Mouse (Mus musculus): ENCODE results near the gene Mien1. TPM values are rescaled to one million over a fixed set of nuclear protein-coding genes. Genes with fewer than 3 reads are reported as not detected.

Gene Mien1
- polyA plus RNA-seq, 1 experiment, result 37.1 TPM

DNA sequence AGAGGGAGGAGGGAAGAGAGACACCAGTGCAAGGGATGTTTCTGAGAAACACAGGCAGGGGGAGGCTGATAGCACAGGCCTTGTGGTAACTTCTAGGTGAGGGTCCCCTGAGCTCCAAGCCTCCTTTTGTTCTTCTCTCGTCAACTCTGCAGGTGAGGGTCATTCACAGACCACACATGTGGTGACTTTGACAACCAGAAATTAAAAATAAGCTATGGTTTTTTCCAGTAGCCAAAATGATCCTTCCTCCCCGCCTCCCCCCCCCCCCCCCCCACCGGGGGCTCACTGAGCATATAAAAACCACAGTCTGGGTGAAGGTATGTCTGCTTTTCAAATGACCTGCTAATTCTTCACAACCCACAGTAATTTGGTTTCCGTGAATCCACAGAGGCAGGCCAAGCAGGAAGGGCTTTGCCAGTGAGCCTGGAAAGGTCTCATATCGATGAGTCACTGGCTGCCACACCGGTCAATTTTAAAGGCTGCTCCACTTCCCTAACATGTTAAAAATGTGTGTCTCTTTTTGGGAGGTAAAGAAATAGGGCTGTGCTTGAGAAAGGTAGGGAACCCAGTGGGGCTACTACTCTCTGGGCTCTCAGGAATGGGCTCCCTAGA, 22.4 kb upstream of the Mien1 start:
- DNase-seq (ENCODE audit: low read depth in 1 of 2, low spot score in 2 of 2), result no peak
- peak overlapping the region; percentile 86 for H3K27ac ChIP-seq (ENCODE audit: insufficient read depth, low read length)
- no peaks in the 10 kb centered on the region for H3K27me3 ChIP-seq (ENCODE audit: control insufficient read depth, insufficient read depth, low read length)
- H3K36me3 ChIP-seq (ENCODE audit: control insufficient read depth, insufficient read depth, low read length), result peaks cover 7% of the 10 kb centered on the region
- no peak overlapping the region for H3K4me3 ChIP-seq (ENCODE audit: extremely low read depth, insufficient read depth, insufficient read length)
- TF ChIP-seq POLR2A (IDR thresholded peaks at IDR 0.05; ENCODE audit: low read depth, low read length) (no peak), CTCF (IDR thresholded peaks at IDR 0.05; ENCODE audit: extremely low read depth, insufficient read depth, insufficient read length, insufficient replicate concordance) (no peak)
- H3K4me1 ChIP-seq (ENCODE audit: control insufficient read depth, insufficient read depth, insufficient read length), result peaks cover 60% of the 10 kb centered on the region
- WGBS, result 7% methylated on average over 6 of the region's 6 CpGs

DNA sequence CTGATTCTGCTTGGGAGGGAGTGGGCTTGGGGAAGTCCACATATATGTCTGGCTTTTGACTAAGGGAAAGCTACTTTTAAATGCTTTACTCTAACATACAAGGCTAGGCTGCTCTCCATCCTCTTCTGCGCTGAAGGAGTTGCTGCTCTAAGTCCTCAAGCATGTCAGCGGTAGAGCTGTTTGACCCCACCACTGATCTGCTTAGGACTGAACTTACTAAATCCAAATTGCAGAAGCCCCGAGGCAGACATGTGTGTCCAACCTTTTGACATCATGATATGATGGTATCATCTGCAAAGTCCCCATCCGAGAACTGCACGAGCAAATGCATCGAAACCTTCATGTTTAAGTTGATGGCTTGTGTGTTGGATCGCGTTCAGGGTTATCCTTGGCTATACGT, 21.1 kb upstream of the Mien1 start:
- Histone ChIP-seq H3K27ac (ENCODE audit: insufficient read depth, low read length) (peak overlapping the region; percentile 100), H3K27me3 (ENCODE audit: control insufficient read depth, insufficient read depth, low read length) (no peaks in the 10 kb centered on the region), H3K4me3 (ENCODE audit: extremely low read depth, insufficient read depth, insufficient read length) (no peak overlapping the region), H3K36me3 (ENCODE audit: control insufficient read depth, insufficient read depth, low read length) (peaks cover 1% of the 10 kb centered on the region; the same call in 1 of the 2 replicates), H3K4me1 (ENCODE audit: control insufficient read depth, insufficient read depth, insufficient read length) (peaks cover 58% of the 10 kb centered on the region)
- 63% methylated on average over 9 of the region's 9 CpGs for WGBS
- DNase-seq (ENCODE audit: low read depth in 1 of 2, low spot score in 2 of 2), result no peak
- TF ChIP-seq POLR2A (IDR thresholded peaks at IDR 0.05; ENCODE audit: low read depth, low read length), result no peak
- no peak for TF ChIP-seq CTCF (IDR thresholded peaks at IDR 0.05; ENCODE audit: extremely low read depth, insufficient read depth, insufficient read length, insufficient replicate concordance)

DNA sequence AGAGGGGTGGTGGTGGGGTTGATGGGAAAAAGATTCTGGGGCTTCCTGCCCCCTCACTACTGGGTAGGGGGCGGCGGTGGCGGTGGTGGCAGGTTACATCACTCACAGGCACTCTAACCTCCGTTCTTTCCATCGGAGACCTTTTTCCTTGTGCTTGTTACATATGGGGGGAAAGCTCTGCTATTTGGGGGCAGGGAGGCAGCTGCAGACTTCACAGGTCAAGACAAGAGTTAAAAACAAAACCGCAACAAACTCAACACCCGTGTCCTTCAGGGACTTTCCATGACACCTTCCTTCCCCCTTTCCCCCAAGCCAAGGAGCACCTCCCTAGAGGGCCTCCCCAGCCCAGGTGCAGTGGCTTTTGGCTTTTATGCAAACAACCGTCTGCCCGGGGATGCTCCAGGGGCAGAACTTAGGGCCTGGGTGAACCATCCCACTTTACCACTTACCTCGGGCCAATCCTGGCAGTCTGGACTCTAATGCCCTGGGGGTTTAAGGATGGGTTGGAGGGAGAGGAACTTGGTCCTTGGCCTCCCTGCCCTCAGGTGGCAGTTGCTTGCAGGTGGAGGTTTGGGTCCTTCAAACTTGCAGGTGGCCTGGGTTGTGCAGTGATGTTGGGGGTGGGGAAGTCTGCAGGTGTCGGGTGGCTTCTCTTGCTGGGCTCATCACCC, 20.4 kb upstream of the Mien1 start:
- WGBS, result 12% methylated on average over 11 of the region's 11 CpGs
- peak overlapping the region; percentile 58; the same call in 1 of the 2 replicates for H3K4me3 ChIP-seq (ENCODE audit: extremely low read depth, insufficient read depth, insufficient read length)
- H3K27ac ChIP-seq (ENCODE audit: insufficient read depth, low read length), result peak overlapping the region; percentile 100
- DNase-seq (ENCODE audit: low read depth in 1 of 2, low spot score in 2 of 2), result peak; percentile 77 to 83
- H3K4me1 ChIP-seq (ENCODE audit: control insufficient read depth, insufficient read depth, insufficient read length), result peaks cover 51% of the 10 kb centered on the region
- TF ChIP-seq POLR2A (IDR thresholded peaks at IDR 0.05; ENCODE audit: low read depth, low read length), result no peak
- no peak for TF ChIP-seq CTCF (IDR thresholded peaks at IDR 0.05; ENCODE audit: extremely low read depth, insufficient read depth, insufficient read length, insufficient replicate concordance)
- peaks cover 1% of the 10 kb centered on the region; the same call in 1 of the 2 replicates for H3K36me3 ChIP-seq (ENCODE audit: control insufficient read depth, insufficient read depth, low read length)
- H3K27me3 ChIP-seq (ENCODE audit: control insufficient read depth, insufficient read depth, low read length), result no peaks in the 10 kb centered on the region

DNA sequence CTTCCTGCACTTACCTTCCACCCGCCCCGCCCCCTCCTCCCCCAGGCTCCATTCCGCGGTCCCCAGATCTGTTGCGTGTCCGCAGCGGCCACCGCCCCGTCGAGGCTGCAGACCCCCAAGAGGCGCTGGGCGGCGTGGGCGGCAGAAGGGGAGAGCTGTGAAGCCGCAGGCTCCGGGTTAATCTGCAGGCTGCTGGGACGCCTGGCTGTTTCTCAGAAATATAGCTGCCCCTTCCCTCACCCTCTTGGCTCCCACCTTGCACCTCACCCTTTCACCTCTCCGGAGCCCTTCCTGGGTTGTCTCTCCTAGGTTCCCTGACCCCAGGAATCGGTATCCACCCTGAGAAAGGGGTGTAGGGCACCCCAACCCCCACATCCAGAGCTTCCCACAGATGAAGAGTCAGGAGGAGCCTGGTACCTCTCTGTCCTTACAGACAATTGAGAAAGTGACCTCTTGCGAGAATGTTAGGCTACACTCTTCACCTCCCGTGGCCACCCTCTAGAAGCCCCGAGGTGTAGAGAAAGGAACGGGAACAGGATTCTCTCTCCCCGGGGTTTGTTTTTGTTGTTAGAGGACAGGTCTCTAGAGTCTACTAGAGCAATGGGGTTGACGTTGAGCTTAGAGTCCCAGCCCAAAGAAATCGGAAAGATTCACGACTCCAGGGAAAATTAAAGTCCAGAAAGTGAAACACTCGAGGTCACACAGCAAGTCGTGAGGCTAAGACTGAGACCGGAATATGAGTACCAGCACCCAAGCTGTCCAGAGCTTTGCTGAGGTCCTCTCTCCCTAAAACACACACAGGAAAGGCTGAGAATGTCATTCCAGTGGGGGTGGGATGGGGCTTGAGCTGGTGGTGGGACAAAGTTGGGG, 19.6 kb upstream of the Mien1 start:
- no peak for DNase-seq (ENCODE audit: low read depth in 1 of 2, low spot score in 2 of 2)
- Histone ChIP-seq H3K4me1 (ENCODE audit: control insufficient read depth, insufficient read depth, insufficient read length) (peaks cover 44% of the 10 kb centered on the region), H3K4me3 (ENCODE audit: extremely low read depth, insufficient read depth, insufficient read length) (peak overlapping the region; percentile 58), H3K36me3 (ENCODE audit: control insufficient read depth, insufficient read depth, low read length) (no peaks in the 10 kb centered on the region), H3K27ac (ENCODE audit: insufficient read depth, low read length) (peak overlapping the region; percentile 100), H3K27me3 (ENCODE audit: control insufficient read depth, insufficient read depth, low read length) (no peaks in the 10 kb centered on the region)
- WGBS, result 3% methylated on average over 19 of the region's 30 CpGs
- TF ChIP-seq CTCF (IDR thresholded peaks at IDR 0.05; ENCODE audit: extremely low read depth, insufficient read depth, insufficient read length, insufficient replicate concordance) (no peak), POLR2A (IDR thresholded peaks at IDR 0.05; ENCODE audit: low read depth, low read length) (peak; percentile 25; the same call in 1 of the 2 replicates)

DNA sequence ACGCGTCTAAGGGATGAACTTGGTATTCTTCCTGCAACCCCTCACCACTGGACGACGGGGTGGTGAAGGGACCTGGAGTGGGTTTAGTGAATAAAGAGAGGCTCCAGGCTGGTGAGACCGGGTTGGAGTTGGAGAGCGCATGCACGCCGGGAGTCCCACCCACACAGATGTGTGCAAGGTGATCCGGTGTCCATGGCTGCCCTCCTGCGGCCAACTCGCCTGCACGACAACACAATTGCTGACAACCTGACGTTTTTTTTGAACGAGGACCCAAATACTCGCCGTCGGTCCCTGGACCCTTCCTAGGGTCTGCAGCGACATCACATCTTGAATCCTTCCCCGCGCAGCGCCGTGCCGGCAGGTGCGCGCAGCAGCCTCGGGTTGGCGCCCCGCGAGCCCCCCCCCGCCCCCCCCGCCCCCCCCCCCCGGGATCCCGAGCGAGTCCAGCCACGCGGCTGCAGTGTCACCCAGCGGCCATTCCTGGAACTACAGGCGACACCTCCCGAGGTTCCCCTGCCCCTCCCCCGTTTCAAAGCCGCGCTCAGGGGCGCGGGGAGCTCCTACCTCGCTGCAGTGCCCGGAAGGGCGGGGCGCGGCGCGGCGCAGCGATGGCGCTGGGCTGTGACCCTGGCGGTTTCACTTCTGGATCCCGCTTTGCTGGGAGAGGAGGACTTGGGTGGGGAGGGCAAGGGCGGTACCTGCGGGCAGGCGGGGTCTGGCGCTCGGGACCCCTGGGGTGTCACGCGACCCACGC, 18.8 kb upstream of the Mien1 start:
- TF ChIP-seq POLR2A (IDR thresholded peaks at IDR 0.05; ENCODE audit: low read depth, low read length) (peak; percentile 29; the same call in 1 of the 2 replicates), CTCF (IDR thresholded peaks at IDR 0.05; ENCODE audit: extremely low read depth, insufficient read depth, insufficient read length, insufficient replicate concordance) (peak; percentile 62)
- Histone ChIP-seq H3K27ac (ENCODE audit: insufficient read depth, low read length) (peak overlapping the region; percentile 100), H3K4me3 (ENCODE audit: extremely low read depth, insufficient read depth, insufficient read length) (peak overlapping the region; percentile 73), H3K36me3 (ENCODE audit: control insufficient read depth, insufficient read depth, low read length) (no peaks in the 10 kb centered on the region), H3K27me3 (ENCODE audit: control insufficient read depth, insufficient read depth, low read length) (no peaks in the 10 kb centered on the region), H3K4me1 (ENCODE audit: control insufficient read depth, insufficient read depth, insufficient read length) (peaks cover 39% of the 10 kb centered on the region)
- WGBS, result 2% methylated on average over 44 of the region's 64 CpGs
- DNase-seq (ENCODE audit: low read depth in 1 of 2, low spot score in 2 of 2), result peak; percentile 91 to 96

DNA sequence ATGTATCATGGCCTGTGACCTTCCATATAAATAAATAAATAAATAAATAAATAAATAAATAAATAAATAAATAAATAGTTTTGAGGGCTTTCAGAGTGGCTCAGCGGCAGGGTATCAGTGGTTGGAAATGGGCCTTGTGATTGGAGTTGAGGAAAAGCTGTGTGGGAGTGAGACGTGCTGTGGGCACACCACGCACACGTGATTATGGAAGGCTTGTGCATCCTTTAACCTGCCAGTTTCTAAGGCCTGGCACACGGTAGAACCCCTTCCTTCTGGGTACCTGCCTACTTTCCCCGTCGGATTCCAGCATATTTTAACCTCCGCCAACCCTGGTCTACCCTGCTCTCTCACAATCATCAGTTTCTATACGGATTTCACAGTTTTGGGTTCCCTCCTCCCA, 18.2 kb upstream of the Mien1 start:
- Histone ChIP-seq H3K36me3 (ENCODE audit: control insufficient read depth, insufficient read depth, low read length) (no peaks in the 10 kb centered on the region), H3K4me3 (ENCODE audit: extremely low read depth, insufficient read depth, insufficient read length) (peak overlapping the region; percentile 73; the same call in 1 of the 2 replicates), H3K27ac (ENCODE audit: insufficient read depth, low read length) (peak overlapping the region; percentile 91), H3K4me1 (ENCODE audit: control insufficient read depth, insufficient read depth, insufficient read length) (peaks cover 35% of the 10 kb centered on the region), H3K27me3 (ENCODE audit: control insufficient read depth, insufficient read depth, low read length) (no peaks in the 10 kb centered on the region)
- no peak for DNase-seq (ENCODE audit: low read depth in 1 of 2, low spot score in 2 of 2)
- TF ChIP-seq POLR2A (IDR thresholded peaks at IDR 0.05; ENCODE audit: low read depth, low read length), result no peak
- WGBS, result 20% methylated on average over 9 of the region's 9 CpGs

Data from spleen, adult 2 months (tissue).